Mouse (Mus musculus) Patski (cell line): ENCODE measurements around the gene Hspa12b. TPM values are rescaled to one million over a fixed set of nuclear protein-coding genes. Genes with fewer than 3 reads are reported as not detected.

ENCODE experiments used
- ATAC-seq: fragments of 100-300 bp; one replicate; pipeline ENCODE4 v1.8.0; 2021
- CTCF ChIA-PET: fragments of 350-600 bp; sonication (Branson Sonifier 250); formaldehyde crosslinking; loops from one replicate; lab custom pipeline; 2022; ENCODE audit warnings: inconsistent platforms; lab: Charles Lee
- POLR2A ChIA-PET: fragments of 350-600 bp; sonication (Branson Sonifier 250); formaldehyde crosslinking; loops from one replicate; lab custom pipeline; 2022; ENCODE audit warnings: antibody characterized with exemption, inconsistent platforms; lab: Charles Lee
- DNase-seq: peaks from one replicate; pipeline ENCODE4 v3.0.0-alpha.2; 2011; ENCODE audit warnings: low read depth, low spot score
- H3K27me3 ChIP-seq: fragments of 371-371 bp; one replicate; pipeline ENCODE4 v1.5.1; 2021
- CTCF ChIP-seq: fragments of 100-300 bp; IDR thresholded peaks from one replicate; pipeline ENCODE4 v1.5.1; 2021
- in situ Hi-C: fragments of 300-500 bp; cut with MboI; formaldehyde crosslinking; loops from 3 replicates; pipeline ENCODE4 v1.11.1; 2018; ENCODE audit warnings: low pct_unique_long_range_greater_than_20kb, mixed read lengths
- polyA plus RNA-seq: library from polyadenylated mRNA; unstranded; gene quantifications from one replicate; pipeline ENCODE4 v1.2.3, GENCODE M21; 2021

The Hspa12b gene
- polyA plus RNA-seq: 1.4 TPM

DNA sequence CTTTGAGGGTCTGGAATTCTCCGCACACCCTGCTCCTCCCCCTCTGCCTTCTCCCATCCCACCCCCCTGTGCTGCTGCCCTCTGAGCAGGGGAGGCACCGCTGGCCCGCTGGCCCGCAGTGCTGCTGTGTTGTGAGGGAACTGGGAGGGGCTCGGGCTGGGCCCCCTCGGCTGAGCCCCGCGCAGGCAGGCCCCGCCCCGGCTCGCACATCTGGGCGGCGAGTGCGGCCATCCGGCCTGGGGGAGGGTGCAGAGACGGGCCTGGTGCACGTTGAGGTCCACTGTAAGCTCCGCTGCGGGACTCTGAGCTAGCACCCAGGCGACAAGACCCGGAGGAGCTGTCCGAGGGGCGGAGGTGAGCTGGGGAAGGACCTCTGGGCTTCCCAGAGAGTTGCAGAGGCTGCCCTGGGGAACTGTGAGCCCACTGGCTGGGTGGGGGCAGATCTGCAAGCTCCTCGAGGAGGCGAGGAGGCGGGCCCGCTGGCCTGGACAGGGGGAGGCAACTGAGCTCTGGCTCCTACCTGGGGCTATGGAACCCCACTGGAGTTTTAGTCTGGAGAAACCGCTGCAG is at the start of gene Hspa12b:
Hspa12b (plus strand) TSS at position 120 of the 570 bp plus-strand sequence.
- in situ Hi-C loops: no loop called here
- peaks cover 2% of the 10 kb centered on the region for H3K27me3 ChIP-seq
- ChIA-PET CTCF (no interaction called here), POLR2A (no interaction called here)
- DNase-seq (no peak), ATAC-seq (no peak)
- no peak for TF ChIP-seq CTCF

DNA sequence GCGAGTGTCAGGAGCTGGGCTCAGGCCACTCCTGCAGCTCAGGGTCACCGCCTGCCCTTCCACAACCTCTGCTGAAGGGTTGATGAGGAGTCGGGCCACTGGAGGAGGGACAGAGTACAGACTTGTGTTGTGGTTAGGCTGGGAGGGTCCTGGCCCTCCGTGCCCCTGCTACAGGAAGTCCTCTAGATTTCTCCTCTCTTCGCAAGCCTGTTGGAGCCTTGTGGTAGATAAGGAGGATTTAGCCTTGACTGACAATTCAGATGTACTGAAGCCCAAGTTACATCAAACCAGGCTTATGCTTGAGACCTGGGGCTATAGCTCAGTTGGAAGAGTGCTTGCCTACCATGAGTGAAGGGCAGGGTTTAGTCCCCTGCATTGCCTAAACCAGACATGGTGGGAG is 46.6 kb upstream of the Hspa12b start:
- H3K27me3 ChIP-seq: peaks cover 16% of the 10 kb centered on the region
- no peak for DNase-seq
- no peak for TF ChIP-seq CTCF
- POLR2A ChIA-PET: no interaction called here
- in situ Hi-C loops: no loop called here
- no peak for ATAC-seq
- CTCF ChIA-PET: interaction anchor here (0.7 kb wide), 1 partner anchor 9 kb away, joined by 4 read pairs; no protein-coding TSS in a partner anchor

DNA sequence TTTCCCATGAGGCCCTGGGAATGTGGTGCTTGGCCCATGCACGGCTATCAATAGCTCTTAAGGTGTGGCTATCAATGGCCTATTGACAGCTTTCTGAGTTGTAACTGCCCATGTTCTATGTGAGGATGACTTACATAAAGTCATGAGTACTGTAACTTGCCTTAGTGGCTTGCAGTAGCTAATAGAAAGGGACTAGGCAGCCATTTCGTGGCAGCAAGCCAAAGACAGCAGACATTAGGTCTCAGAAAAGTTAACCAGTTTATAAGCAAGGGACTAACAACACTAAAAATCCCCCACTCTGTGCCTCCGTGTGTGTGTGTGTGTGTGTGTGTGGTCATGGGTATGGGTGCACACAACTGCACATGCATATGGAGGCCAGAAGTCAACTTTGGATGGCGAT is 42.9 kb upstream of the Hspa12b start:
- DNase-seq: no peak
- no peak for TF ChIP-seq CTCF
- ChIA-PET CTCF (interaction anchor here (1.0 kb wide), 2 partner anchors 10 to 83 kb away, joined by 3 read pairs; no protein-coding TSS in a partner anchor), POLR2A (no interaction called here)
- in situ Hi-C loops: no loop called here
- peaks cover 5% of the 10 kb centered on the region for H3K27me3 ChIP-seq
- ATAC-seq: no peak

GRCm38 (mm10) chr2:131086667-131087390 is 40.3 kb upstream of the Hspa12b start, which contains the start of gene Siglec1:
Siglec1 (minus strand) TSS chr2:131086765.
- CTCF ChIA-PET: interaction anchor here (0.9 to 1.1 kb wide), 3 partner anchors 8 to 31 kb away, joined by 3 read pairs; no protein-coding TSS in a partner anchor
- no peak for TF ChIP-seq CTCF

DNA sequence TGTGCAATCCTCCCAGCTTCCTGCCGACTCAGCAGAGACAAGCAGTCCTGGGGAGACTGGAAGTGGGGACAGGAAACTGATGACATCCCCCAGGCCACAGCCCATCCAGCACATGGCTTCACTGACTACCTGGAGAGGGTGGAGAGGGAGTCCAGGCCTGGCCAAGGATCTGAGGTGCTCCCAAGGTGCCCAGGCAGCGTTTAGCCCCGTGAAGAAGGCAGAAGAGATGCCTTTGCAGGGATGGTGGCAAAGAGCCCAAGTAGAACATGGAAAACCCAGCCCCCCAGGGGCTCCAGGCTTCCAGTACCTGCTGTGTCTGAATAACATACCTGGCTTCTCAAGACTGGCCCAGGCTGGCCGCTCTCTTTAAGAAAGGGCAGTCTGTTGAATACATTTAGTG is 38.5 kb upstream of the Hspa12b start:
- DNase-seq (no peak), ATAC-seq (no peak)
- CTCF ChIA-PET: interaction anchor here (1.0 kb wide), 1 partner anchor 126 kb away, joined by 3 read pairs; no protein-coding TSS in a partner anchor
- TF ChIP-seq CTCF: no peak
- no peaks in the 10 kb centered on the region for H3K27me3 ChIP-seq
- POLR2A ChIA-PET: no interaction called here
- in situ Hi-C loops: no loop called here

More at GRCm38 (mm10) chr2:131086667-131087390, 40.3 kb upstream of the Hspa12b start, which contains the start of gene Siglec1:
- no peaks in the 10 kb centered on the region for H3K27me3 ChIP-seq
- no peak for DNase-seq
- POLR2A ChIA-PET: interaction anchor here (0.8 kb wide), 1 partner anchor 10 kb away, joined by 5 read pairs; no protein-coding TSS in a partner anchor
- ATAC-seq: peak; percentile 54
- in situ Hi-C loops: no loop called here

DNA sequence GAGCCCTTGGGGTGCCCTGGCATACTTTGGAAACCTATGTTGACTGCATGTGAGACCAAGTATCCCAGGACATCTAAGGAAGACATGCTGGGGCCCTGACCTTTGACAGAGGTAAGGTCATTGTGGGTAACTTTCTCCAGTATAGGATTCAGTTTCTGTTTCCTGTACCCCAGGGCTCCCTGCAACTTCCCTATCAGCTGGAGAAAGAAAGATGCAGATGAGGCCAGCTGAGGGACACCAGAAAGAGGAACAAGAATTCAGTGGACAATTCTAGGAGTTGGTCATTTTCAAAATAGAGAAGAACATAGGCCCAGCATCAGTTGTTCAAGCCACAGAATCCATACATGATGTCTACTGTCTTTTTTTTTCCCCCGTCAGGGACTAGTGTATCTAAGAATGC is 37.4 kb upstream of the Hspa12b start:
- H3K27me3 ChIP-seq: no peaks in the 10 kb centered on the region
- CTCF ChIA-PET: interaction anchor here (1.0 to 1.4 kb wide), 4 partner anchors 9 to 162 kb away, joined by 3 to 4 read pairs (median 3); no protein-coding TSS in a partner anchor
- ATAC-seq (no peak), DNase-seq (no peak)
- in situ Hi-C loops: loop anchor here (5.0 to 10.0 kb wide), 3 partner anchors 73 to 325 kb away; partner anchors contain the start of gene 1700037H04Rik
- POLR2A ChIA-PET: no interaction called here
- TF ChIP-seq CTCF: no peak

- in situ Hi-C loops: loop anchor here (5.0 to 10.0 kb wide), 3 partner anchors 71 to 324 kb away; partner anchors contain the start of gene 1700037H04Rik
- ChIA-PET POLR2A (no interaction called here), CTCF (interaction anchor here (1.4 kb wide), 1 partner anchor 161 kb away, joined by 3 read pairs; no protein-coding TSS in a partner anchor)
- DNase-seq: no peak
- TF ChIP-seq CTCF: no peak
- no peaks in the 10 kb centered on the region for H3K27me3 ChIP-seq
- ATAC-seq: no peak
Observed at GRCm38 (mm10) chr2:131090852-131091251, 36.2 kb upstream of the Hspa12b start.

GRCm38 (mm10) chr2:131093577-131093976 is 33.5 kb upstream of the Hspa12b start:
- ATAC-seq (no peak), DNase-seq (no peak)
- POLR2A ChIA-PET: interaction anchor here (1.9 kb wide), 1 partner anchor 66 kb away, joined by 6 read pairs; the partner anchor contains the start of gene 1700037H04Rik
- no peaks in the 10 kb centered on the region for H3K27me3 ChIP-seq
- TF ChIP-seq CTCF: no peak
- in situ Hi-C loops: loop anchor here (5.0 to 10.0 kb wide), 3 partner anchors 69 to 321 kb away; partner anchors contain the start of gene 1700037H04Rik
- CTCF ChIA-PET: interaction anchor here (1.1 to 3.0 kb wide), 9 partner anchors 27 to 323 kb away, joined by 3 to 15 read pairs (median 4); partner anchors contain the start of gene Pank2

GRCm38 (mm10) chr2:131094823-131095222 is 32.3 kb upstream of the Hspa12b start:
- CTCF ChIA-PET: interaction anchor here (0.6 to 3.0 kb wide), 21 partner anchors 8 to 322 kb away, joined by 3 to 15 read pairs (median 3); partner anchors contain the start of genes 1700037H04Rik, Pank2 and Siglec1
- ATAC-seq: peak; percentile 44

More at GRCm38 (mm10) chr2:131094823-131095222, 32.3 kb upstream of the Hspa12b start:
- no peaks in the 10 kb centered on the region for H3K27me3 ChIP-seq
- DNase-seq: no peak
- in situ Hi-C loops: loop anchor here (5.0 to 10.0 kb wide), 3 partner anchors 67 to 320 kb away; partner anchors contain the start of gene 1700037H04Rik
- POLR2A ChIA-PET: interaction anchor here (1.9 kb wide), 1 partner anchor 65 kb away, joined by 6 read pairs; the partner anchor contains the start of gene 1700037H04Rik
- peak; percentile 95 for TF ChIP-seq CTCF
